Mouse (Mus musculus) forebrain, embryonic 13.5 days (tissue): ENCODE data around the gene Tm7sf3. TPM values are rescaled to one million over a fixed set of nuclear protein-coding genes. Genes with fewer than 3 reads are reported as not detected.

Experiments used
- ATAC-seq: fragments of 200-750 bp; cut with Nextera tagmentation; 2 replicates; pipeline ENCODE4 v1.8.0; 2017
- H3K27ac ChIP-seq: fragments of 300-500 bp; sonication (generic); 2 replicates; pipeline ENCODE4 v1.5.1; 2015; ENCODE audit warnings: inconsistent platforms, mild to moderate bottlenecking, moderate library complexity
- H3K27me3 ChIP-seq: fragments of 300-500 bp; sonication (generic); 2 replicates; pipeline ENCODE4 v1.6.1; 2015; ENCODE audit warnings: mild to moderate bottlenecking, inconsistent platforms
- H3K36me3 ChIP-seq: fragments of 300-500 bp; sonication (generic); 2 replicates; pipeline ENCODE4 v1.6.1; 2015; ENCODE audit warnings: mild to moderate bottlenecking, inconsistent platforms; ENCODE audit not compliant: poor library complexity, severe bottlenecking
- H3K4me1 ChIP-seq: fragments of 300-500 bp; sonication (generic); 2 replicates; pipeline ENCODE4 v1.6.1; 2015; ENCODE audit warnings: inconsistent platforms
- H3K4me2 ChIP-seq: fragments of 300-500 bp; sonication (generic); 2 replicates; pipeline ENCODE4 v1.6.1; 2015; ENCODE audit warnings: inconsistent platforms, mild to moderate bottlenecking, moderate library complexity
- H3K4me3 ChIP-seq: fragments of 300-500 bp; sonication (generic); 2 replicates; pipeline ENCODE4 v1.5.1; 2015; ENCODE audit warnings: mild to moderate bottlenecking, inconsistent platforms
- H3K9ac ChIP-seq: fragments of 300-500 bp; sonication (generic); 2 replicates; pipeline ENCODE4 v1.6.1; 2015; ENCODE audit warnings: mild to moderate bottlenecking, inconsistent platforms
- H3K9me3 ChIP-seq: fragments of 300-500 bp; sonication (generic); replicated peaks from 2 replicates; pipeline ENCODE4 v1.6.1; 2016; ENCODE audit warnings: inconsistent platforms
- WGBS: fragments of 180-500 bp; shearing (Covaris S2); methylation state at CpG from one replicate; pipeline ENCODE4 v1.1.7; 2015; 5-methylcytosine and 5-hydroxymethylcytosine counted together
- polyA plus RNA-seq: library from polyadenylated mRNA; unstranded; fragments of >200 nt; fragmentation: Nextera tagmentation; extraction: Ambion mirVana; gene quantifications from 2 replicates; pipeline ENCODE4 v1.2.1, GENCODE M21; 2015

The Tm7sf3 gene
- polyA plus RNA-seq, 1 experiment from 2014 or later, result 21.7 TPM

DNA sequence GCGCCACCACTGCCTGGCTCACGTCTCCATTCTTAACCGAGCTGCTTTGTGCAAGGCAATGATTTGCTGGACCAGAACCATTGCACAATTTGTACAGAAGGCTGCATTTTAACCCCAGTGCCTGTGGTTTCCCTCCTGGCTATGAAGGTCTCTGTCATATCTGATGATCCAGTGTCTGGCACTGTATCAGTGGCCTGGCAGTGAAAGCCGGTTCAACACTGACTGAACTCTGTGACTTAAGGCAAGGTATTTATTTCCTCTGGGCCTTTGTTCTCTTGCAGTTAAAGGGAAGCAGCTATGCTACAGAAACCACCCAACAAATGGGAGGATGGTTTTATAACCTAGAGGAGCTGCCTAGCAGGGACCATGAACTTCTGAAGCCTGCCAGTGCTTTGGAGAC is 11.7 kb downstream of the Tm7sf3 start:
- ATAC-seq, result no peak
- Histone ChIP-seq H3K9ac (no peak overlapping the region), H3K27ac (no peak overlapping the region), H3K27me3 (no peaks in the 10 kb centered on the region), H3K4me2 (no peak overlapping the region), H3K9me3 (no peaks in the 10 kb centered on the region), H3K36me3 (no peaks in the 10 kb centered on the region), H3K4me3 (no peak overlapping the region), H3K4me1 (peaks cover 16% of the 10 kb centered on the region)
- 84% methylated on average over 4 of the region's 4 CpGs for WGBS

- no peak overlapping the region for H3K4me3 ChIP-seq
These were observed 12.6 kb downstream of the Tm7sf3 start for GRCm38 (mm10) chr6:146629781-146630756.

DNA sequence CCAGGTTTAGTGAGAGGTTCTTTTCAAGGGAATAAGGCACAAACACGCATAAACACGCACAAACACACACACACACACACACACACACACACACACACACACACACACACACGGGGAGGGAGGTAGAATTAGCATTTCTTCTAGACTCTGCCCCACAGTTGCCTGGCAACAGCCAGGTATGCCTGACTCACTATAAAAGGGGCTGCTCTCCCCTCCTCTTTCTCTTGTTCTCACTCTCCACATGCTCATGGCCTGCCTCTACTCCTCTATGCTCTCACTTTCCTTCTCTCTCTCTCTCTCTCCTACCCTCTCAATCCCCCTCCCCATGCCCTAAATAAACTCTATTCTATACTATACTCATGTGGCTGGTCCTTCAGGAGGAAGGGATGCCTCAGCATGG is 14.5 kb downstream of the Tm7sf3 start:
- no peak overlapping the region for H3K4me3 ChIP-seq
- H3K36me3 ChIP-seq, result 0 out of 2 replicates have a peak, but pooled peaks cover 13% of the 10 kb centered on the region
- H3K4me1 ChIP-seq, result peaks cover 6% of the 10 kb centered on the region
- H3K27me3 ChIP-seq, result no peaks in the 10 kb centered on the region
- H3K27ac ChIP-seq, result no peak overlapping the region
- ATAC-seq, result peak; percentile 63
- H3K9ac ChIP-seq, result no peak overlapping the region
- 64% methylated on average over 3 of the region's 3 CpGs for WGBS
- H3K9me3 ChIP-seq, result no peaks in the 10 kb centered on the region
- no peak overlapping the region for H3K4me2 ChIP-seq

More at GRCm38 (mm10) chr6:146629781-146630756, 12.6 kb downstream of the Tm7sf3 start:
- WGBS, result 85% methylated on average over 9 of the region's 9 CpGs
- Histone ChIP-seq H3K27me3 (no peaks in the 10 kb centered on the region), H3K4me2 (no peak overlapping the region), H3K9ac (no peak overlapping the region), H3K27ac (no peak overlapping the region), H3K4me1 (peaks cover 16% of the 10 kb centered on the region), H3K9me3 (no peaks in the 10 kb centered on the region), H3K36me3 (0 out of 2 replicates have a peak, but pooled peaks cover under 1% of the 10 kb centered on the region)
- ATAC-seq, result no peak

DNA sequence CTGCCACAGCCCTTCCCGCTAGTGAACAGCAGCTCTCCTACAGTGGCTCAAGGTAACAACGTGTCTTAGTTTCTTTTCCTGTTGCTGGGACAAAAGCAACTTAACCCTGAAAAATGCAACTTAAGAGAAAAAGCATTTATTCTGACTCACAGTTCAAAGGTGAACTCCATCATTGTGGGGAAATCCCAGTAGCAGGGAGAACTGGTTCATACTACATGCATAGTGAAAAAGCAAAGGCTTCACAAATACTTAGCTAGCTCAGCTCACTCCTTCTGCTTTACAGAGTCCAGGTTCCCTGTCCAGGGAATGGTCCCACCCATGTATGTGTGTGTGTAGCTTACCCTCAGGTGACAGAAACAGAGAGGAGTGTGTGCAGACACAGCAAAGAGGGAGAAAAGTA is 26.0 kb downstream of the Tm7sf3 start:
- Histone ChIP-seq H3K4me3 (no peak overlapping the region), H3K9me3 (no peaks in the 10 kb centered on the region), H3K4me2 (no peak overlapping the region), H3K36me3 (peaks cover 67% of the 10 kb centered on the region), H3K4me1 (no peaks in the 10 kb centered on the region), H3K9ac (no peak overlapping the region), H3K27me3 (no peaks in the 10 kb centered on the region), H3K27ac (no peak overlapping the region)
- ATAC-seq, result no peak
- WGBS, result 96% methylated on average over 2 of the region's 2 CpGs

- Histone ChIP-seq H3K27me3 (no peaks in the 10 kb centered on the region), H3K4me2 (no peak overlapping the region), H3K36me3 (peaks cover 67% of the 10 kb centered on the region), H3K9ac (no peak overlapping the region), H3K27ac (no peak overlapping the region), H3K4me1 (no peaks in the 10 kb centered on the region), H3K9me3 (no peaks in the 10 kb centered on the region), H3K4me3 (no peak overlapping the region)
- ATAC-seq, result no peak
- 97% methylated on average over 8 of the region's 8 CpGs for WGBS
These were observed 26.7 kb downstream of the Tm7sf3 start for GRCm38 (mm10) chr6:146615891-146616290.

DNA sequence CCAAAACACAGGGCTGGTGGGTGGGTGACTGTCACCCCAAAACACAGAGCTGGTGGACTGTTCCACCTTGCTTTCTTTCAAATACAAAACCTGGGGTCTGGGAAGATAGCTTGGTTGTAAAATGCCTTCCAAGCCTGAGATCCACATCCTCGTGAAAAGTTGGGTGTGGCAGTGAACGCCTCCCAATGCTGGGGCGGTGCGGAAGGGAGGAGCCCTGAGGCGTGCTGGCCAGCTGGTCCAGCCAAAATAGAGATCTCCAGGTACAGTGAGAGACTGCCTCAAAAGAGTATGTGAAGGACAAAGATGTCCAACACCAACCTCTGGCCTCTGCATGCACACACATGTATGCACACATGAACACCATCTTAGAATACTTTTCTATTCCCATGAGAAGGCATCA is 28.1 kb downstream of the Tm7sf3 start:
- H3K4me1 ChIP-seq, result no peaks in the 10 kb centered on the region
- no peaks in the 10 kb centered on the region for H3K27me3 ChIP-seq
- H3K4me3 ChIP-seq, result no peak overlapping the region
- ATAC-seq, result no peak
- H3K9me3 ChIP-seq, result no peaks in the 10 kb centered on the region
- no peak overlapping the region for H3K4me2 ChIP-seq
- H3K27ac ChIP-seq, result no peak overlapping the region
- 91% methylated on average over 5 of the region's 5 CpGs for WGBS
- no peak overlapping the region for H3K9ac ChIP-seq
- peaks cover 74% of the 10 kb centered on the region for H3K36me3 ChIP-seq

DNA sequence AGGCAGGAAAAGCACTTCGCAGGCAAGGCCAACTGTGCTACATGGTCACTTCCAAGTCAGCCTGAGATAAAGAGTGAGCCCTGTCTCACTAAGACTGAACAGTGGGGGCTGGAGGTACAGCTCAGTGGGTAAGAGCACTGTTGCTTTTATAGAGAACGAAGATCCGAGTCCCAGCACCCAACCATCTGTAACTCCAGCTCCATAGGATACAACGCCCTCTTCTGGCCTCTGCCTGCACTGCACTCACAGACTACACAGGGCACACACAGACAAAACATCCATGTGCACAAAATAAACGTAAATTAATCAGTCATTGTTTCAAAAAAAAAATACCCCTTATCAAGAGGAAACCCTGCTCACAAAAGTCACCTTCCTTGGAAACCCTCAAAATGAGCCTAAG is 28.7 kb downstream of the Tm7sf3 start:
- 92% methylated on average over 5 of the region's 5 CpGs for WGBS
- H3K4me1 ChIP-seq, result no peaks in the 10 kb centered on the region
- no peaks in the 10 kb centered on the region for H3K27me3 ChIP-seq
- H3K27ac ChIP-seq, result no peak overlapping the region
- ATAC-seq, result no peak
- H3K9me3 ChIP-seq, result no peaks in the 10 kb centered on the region
- no peak overlapping the region for H3K4me3 ChIP-seq
- H3K9ac ChIP-seq, result no peak overlapping the region
- peaks cover 77% of the 10 kb centered on the region for H3K36me3 ChIP-seq
- H3K4me2 ChIP-seq, result no peak overlapping the region

- Histone ChIP-seq H3K27ac (no peak overlapping the region), H3K4me3 (no peak overlapping the region), H3K4me1 (no peaks in the 10 kb centered on the region), H3K9me3 (no peaks in the 10 kb centered on the region), H3K9ac (no peak overlapping the region), H3K4me2 (no peak overlapping the region), H3K27me3 (no peaks in the 10 kb centered on the region), H3K36me3 (peaks cover 71% of the 10 kb centered on the region)
- no peak for ATAC-seq
- WGBS, result 91% methylated on average over 5 of the region's 5 CpGs
These were observed 29.9 kb downstream of the Tm7sf3 start for GRCm38 (mm10) chr6:146612736-146613135.

DNA sequence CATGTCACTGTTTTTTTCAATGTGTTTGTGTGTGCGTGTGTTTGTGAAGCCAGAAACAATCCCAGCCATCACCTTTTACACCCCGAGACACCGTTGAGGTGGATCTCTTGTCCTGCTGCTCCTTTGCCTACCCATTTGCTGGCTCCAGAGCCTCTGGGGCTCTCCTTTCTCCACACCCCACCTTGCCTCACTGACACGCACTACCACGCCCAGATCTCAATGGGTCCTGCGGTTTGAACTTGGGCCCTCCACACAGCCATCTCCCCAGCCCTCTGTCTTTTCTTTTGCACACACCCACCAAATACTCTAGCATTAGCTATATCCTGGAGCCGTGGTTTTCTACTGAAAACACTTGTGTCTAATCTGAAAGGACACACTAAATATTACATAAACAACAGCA is 30.7 kb downstream of the Tm7sf3 start:
- no peaks in the 10 kb centered on the region for H3K27me3 ChIP-seq
- no peak for ATAC-seq
- peaks cover 71% of the 10 kb centered on the region for H3K36me3 ChIP-seq
- H3K4me3 ChIP-seq, result no peak overlapping the region
- no peak overlapping the region for H3K4me2 ChIP-seq
- H3K4me1 ChIP-seq, result no peaks in the 10 kb centered on the region
- 93% methylated on average over 7 of the region's 7 CpGs for WGBS
- no peak overlapping the region for H3K9ac ChIP-seq
- no peak overlapping the region for H3K27ac ChIP-seq
- H3K9me3 ChIP-seq, result no peaks in the 10 kb centered on the region

GRCm38 (mm10) chr6:146611385-146611784 is 31.2 kb downstream of the Tm7sf3 start:
- Histone ChIP-seq H3K4me2 (no peak overlapping the region), H3K36me3 (peaks cover 71% of the 10 kb centered on the region), H3K9ac (no peak overlapping the region), H3K4me1 (no peaks in the 10 kb centered on the region), H3K4me3 (no peak overlapping the region), H3K9me3 (no peaks in the 10 kb centered on the region), H3K27ac (no peak overlapping the region), H3K27me3 (no peaks in the 10 kb centered on the region)
- WGBS, result 90% methylated on average over 6 of the region's 6 CpGs
- ATAC-seq, result no peak

GRCm38 (mm10) chr6:146603651-146604050 is 39.0 kb downstream of the Tm7sf3 start:
- H3K27me3 ChIP-seq, result no peaks in the 10 kb centered on the region
- H3K36me3 ChIP-seq, result peaks cover 84% of the 10 kb centered on the region
- H3K4me2 ChIP-seq, result no peak overlapping the region
- no peaks in the 10 kb centered on the region for H3K9me3 ChIP-seq
- no peaks in the 10 kb centered on the region for H3K4me1 ChIP-seq
- no peak overlapping the region for H3K4me3 ChIP-seq
- ATAC-seq, result no peak
- WGBS, result 84% methylated on average over 10 of the region's 10 CpGs
- H3K9ac ChIP-seq, result no peak overlapping the region
- no peak overlapping the region for H3K27ac ChIP-seq

- WGBS, result 87% methylated on average over 4 of the region's 4 CpGs
- H3K27ac ChIP-seq, result no peak overlapping the region
- H3K9me3 ChIP-seq, result no peaks in the 10 kb centered on the region
- no peaks in the 10 kb centered on the region for H3K4me1 ChIP-seq
- ATAC-seq, result no peak
- no peak overlapping the region for H3K9ac ChIP-seq
- no peak overlapping the region for H3K4me3 ChIP-seq
- H3K4me2 ChIP-seq, result no peak overlapping the region
- no peaks in the 10 kb centered on the region for H3K27me3 ChIP-seq
- H3K36me3 ChIP-seq, result peaks cover 84% of the 10 kb centered on the region
These were observed 40.0 kb downstream of the Tm7sf3 start for GRCm38 (mm10) chr6:146602601-146603000.
